Mouse (Mus musculus) bone marrow, adult 2 months (tissue): ENCODE data around the gene Zc3h15.

Source experiments
- CTCF ChIP-seq: fragments of 200-500 bp; IDR thresholded peaks from 2 replicates; pipeline ENCODE4 v1.5.1; 2011; ENCODE audit warnings: low read length, control low read depth; ENCODE audit not compliant: control insufficient read depth, insufficient read depth
- POLR2A ChIP-seq: fragments of 200-500 bp; IDR thresholded peaks from 2 replicates; pipeline ENCODE4 v1.6.1; 2011; ENCODE audit warnings: low read depth, mild to moderate bottlenecking, control low read depth, low read length, borderline replicate concordance; ENCODE audit not compliant: control insufficient read depth

DNA sequence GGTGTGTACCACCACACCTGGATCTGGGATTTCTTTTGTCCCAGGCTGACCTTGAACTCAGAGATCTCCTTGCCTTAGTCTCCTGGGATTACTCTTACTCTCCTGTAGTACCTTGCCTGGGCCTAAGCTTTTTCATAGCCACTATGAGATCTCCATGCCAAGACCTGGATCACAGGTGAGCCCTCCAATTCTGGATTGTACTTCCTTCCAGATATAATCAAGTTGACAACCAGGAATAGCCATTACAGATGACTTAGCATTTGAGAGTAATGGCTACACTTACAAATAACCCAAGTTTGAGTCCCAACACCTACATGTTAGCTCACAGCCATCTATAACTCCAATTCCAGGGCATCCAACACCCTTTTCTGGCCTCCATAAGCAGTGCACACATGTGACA is 8.4 kb downstream of the Zc3h15 start:
- TF ChIP-seq CTCF (no peak), POLR2A (no peak)
